Mouse (Mus musculus) heart, postnatal 14 days (tissue): ENCODE measurements at regions not wholly inside any gene's neighbourhood (a gene's known extent, or its start where the extent isn't known, plus 50 kb on each side); places are given as distances from the start of the nearest gene placed in this dataset.
A peak's percentile ranks its signal among the peaks of the same experiment; 100 is the strongest.
"Not testable (repeated sequence)": the region's sequence is repeated elsewhere in the genome, so short reads cannot be mapped to it uniquely, and the experiment has no call there.

Experiments
- DNase-seq, 2 experiments: peaks; one replicate each; pipeline ENCODE4 v3.0.0; 2021 to 2022
- intact Hi-C: fragments of 180-260 bp; cut with DNase I; formaldehyde crosslinking; loops from one replicate; pipeline ENCODE4 v1.15.1; 2025

- intact Hi-C loops = no loop called here
- DNase-seq = no peak
These were observed 256.0 kb downstream of the Etnk1 start for GRCm38 (mm10) chr6:143423026-143423425.

DNA sequence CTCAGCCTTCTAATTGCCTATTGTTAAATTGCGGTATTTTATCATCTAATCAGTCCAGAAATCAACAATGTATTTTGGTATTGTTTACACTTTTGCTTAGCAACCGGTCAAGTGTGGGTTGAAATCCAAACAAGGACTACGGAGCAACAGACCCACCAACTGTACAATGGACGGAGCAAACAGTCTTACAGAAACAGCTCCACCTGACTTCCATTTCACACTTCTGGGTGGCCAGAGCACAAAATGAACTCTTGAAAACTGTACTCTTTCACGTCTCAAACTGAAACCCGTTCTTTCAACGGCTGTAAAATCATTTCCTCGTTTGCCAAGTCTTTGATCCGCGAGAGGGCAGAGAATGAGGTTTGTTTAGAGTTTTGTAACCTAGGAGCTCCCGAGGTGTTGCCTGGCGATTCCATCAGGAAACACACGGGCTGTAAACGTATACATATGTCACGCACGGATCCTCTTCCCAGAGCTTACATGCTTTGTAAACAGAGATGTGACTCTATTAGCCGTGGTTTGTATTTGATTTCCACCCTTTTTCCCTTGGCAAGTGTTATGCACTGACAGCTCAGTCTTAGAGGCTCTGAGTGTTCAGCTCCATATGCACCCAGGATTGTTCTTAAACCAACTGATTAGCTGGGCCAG is 258.3 kb downstream of the Etnk1 start:
- DNase-seq = no peak
- intact Hi-C loops = no loop called here

- no peak for DNase-seq
- intact Hi-C loops = no loop called here
These were observed 265.0 kb downstream of the Etnk1 start for GRCm38 (mm10) chr6:143431896-143432450.

GRCm38 (mm10) chr6:143437367-143438271 is 270.6 kb downstream of the Etnk1 start:
- intact Hi-C loops = no loop called here
- no peak for DNase-seq

DNA sequence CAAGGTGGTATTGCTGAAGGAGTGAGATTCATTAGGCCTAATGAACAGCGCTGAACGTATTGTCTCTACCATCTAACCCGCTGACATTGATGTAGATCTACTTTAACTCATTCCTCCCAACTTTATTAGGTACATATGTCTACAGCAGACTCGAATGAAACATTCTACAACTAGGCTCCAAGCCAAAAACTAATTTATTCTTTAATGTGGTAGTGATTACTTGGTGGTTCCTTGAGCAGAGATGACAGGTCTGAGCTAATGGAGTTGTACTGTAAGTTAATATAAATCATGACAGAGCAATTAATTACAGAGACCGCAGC is 271.2 kb downstream of the Etnk1 start:
- no peak for DNase-seq
- intact Hi-C loops = no loop called here

DNA sequence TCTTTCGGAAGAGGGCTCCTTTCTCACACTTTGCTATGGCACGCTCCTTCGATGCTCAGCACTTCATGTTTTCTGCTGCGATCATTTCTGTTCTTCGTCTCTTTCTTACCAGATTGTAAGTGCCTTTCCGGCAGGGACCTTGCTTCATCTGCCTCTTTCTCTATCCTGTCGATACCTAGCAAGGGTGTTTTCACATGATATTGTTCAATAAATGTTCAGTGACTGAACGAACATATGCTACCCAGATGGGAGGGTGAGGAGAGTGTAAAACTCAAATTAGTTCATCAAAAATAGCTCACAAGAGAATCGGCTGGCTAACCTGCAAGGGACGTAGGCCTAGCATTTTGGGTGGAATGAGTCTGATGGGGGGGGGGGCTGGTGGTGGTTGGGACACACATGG is 272.5 kb downstream of the Etnk1 start:
- intact Hi-C loops = no loop called here
- DNase-seq = no peak

- no peak for DNase-seq
- intact Hi-C loops = no loop called here
These were observed 273.4 kb downstream of the Etnk1 start for GRCm38 (mm10) chr6:143440237-143440950.

- no peak for DNase-seq
- intact Hi-C loops = no loop called here
These were observed 275.3 kb downstream of the Etnk1 start for GRCm38 (mm10) chr6:143442361-143442760.

GRCm38 (mm10) chr6:143443446-143443845 is 276.4 kb downstream of the Etnk1 start:
- intact Hi-C loops = no loop called here
- no peak for DNase-seq

GRCm38 (mm10) chr6:143444782-143445181 is 277.8 kb downstream of the Etnk1 start:
- DNase-seq = no peak
- intact Hi-C loops = no loop called here

- intact Hi-C loops = no loop called here
- DNase-seq = no peak
These were observed 279.0 kb downstream of the Etnk1 start for GRCm38 (mm10) chr6:143445834-143446552.

- DNase-seq = no peak
- intact Hi-C loops = no loop called here
These were observed 280.0 kb downstream of the Etnk1 start for GRCm38 (mm10) chr6:143447060-143447459.

DNA sequence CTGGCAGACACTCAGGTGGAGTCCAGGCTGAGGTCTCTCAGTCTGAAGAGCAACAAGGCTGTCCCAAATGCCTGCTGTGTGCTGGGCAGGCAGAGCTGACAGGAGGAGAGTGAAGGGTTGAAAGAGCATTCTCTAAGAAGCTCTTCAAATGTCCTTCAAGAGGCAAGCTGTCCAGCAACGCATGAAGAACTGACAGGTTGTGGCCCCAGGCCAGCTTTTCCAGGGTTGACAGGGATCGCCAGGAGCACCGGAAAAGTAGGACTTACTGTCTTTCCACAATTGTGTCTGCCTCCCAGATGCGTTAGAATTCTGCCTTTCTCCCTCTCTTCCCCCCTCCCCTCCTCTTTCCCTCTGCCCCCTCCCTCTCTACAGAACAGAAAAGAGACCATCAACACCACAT is 282.1 kb downstream of the Etnk1 start:
- intact Hi-C loops = no loop called here
- no peak for DNase-seq

DNA sequence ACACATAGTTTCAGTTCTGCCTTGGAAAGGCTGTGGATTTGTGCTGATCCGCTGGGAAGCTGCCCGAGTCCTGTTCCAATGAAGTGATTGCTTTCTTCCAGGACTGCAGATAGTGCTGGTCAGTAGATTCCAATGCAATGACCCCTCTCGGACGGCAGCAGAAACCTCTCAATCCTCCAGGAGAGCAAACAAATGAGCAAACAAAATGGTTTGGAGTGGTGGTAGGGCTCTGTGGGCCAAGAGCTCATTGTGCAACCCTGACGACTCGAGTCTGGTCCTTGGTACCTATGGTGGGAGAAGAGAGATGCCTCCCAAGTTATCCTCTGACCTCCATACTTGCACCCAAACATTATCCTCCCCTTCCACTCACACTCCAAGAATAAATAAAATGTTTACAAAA is 284.8 kb downstream of the Etnk1 start:
- intact Hi-C loops = no loop called here
- DNase-seq = peak in 1 of 2 experiments; percentile 3

GRCm38 (mm10) chr6:143454695-143455218 is 287.7 kb downstream of the Etnk1 start:
- no peak for DNase-seq
- intact Hi-C loops = no loop called here

DNA sequence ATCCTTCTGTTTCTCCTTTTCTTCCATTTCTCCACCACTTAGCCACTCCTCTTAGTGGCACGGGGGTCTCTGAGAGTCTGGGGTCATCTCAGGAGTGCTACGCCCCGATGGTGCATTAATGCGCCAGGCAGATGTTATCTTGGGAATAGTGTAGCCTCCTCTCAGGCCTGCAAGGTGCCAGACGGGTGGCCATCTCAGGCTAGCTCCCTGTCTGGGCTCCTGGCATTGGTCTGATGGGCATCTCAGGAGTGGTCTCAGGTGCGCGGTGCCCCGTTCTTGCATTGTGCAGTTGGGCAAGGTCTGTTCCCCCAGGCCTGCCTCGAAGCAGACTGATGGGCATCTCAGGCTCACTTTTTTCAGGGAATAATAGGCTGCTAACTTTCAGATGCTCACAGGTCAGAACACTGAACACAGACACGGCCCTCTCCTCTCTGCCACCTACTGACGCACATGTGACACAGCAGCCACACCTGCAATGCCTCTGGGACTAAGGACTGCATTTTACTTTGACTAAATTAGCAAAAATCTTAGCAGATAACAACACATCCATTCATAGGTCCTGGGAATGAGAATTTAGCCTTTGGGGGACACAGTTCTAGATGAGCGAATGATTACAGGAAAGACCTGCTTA is 298.0 kb downstream of the Etnk1 start:
- peak in 1 of 2 experiments; percentile 5 for DNase-seq
- intact Hi-C loops = loop anchor here (5.0 kb wide), 1 partner anchor 243 kb away; no protein-coding TSS in a partner anchor

DNA sequence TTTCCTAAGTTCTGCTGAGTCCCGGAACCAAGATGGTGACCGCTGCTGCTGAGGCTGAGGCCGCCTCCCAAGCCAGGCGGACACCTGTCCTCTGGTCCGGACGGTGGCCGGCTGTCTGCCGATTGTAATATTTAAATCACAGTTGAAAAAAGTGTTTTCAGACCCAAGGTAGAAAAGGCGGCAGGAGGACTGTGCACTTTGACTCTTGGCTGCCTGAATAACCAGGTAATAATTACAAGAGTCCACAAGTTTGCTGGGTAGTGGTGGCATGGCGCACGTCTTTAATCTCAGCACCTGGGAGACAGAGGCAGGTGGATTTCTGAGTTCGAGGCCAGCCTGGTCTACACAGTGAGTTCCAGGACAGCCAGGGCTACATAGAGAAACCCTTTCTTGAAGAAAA is 305.7 kb downstream of the Etnk1 start:
- intact Hi-C loops, DNase-seq: not testable (repeated sequence)

DNA sequence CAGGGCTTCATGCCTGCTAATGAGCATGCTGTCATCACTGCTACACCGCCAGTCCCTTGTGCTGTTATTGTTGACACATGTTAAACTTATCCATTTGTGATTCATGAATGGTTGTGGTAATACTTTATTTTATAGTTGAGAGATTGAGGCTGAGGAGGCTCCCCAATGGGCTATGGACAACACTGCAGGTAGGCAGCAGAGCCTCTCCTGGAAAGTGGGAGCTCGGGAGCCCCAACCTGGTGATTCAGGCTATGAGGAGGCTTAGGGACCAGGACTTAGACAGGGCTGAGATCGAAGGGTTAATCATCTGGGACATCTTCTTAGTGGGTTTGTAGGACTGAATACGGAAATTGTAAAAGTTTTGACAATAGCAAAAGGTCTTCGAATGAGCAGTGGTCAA is 307.4 kb downstream of the Etnk1 start:
- intact Hi-C loops = no loop called here

DNA sequence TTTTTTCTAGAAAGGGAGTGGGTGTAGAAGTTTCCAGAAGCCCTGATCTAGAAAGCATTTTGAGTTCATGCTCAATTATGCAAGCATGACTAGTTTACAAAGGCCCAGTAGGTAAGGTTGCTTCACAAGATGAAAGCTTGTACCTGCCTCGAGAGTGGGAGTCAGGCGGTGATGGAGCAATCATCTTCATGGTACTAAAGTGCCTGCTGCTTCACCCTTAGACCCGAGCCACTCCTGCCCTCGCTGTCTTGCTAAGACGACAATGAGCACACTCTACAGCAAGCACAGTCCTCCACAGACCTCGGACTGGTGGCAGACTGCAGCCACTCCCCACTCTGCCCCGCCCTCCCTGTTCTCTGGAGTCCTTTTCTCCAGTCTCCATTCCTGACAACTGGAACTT is 308.3 kb downstream of the Etnk1 start:
- intact Hi-C loops = no loop called here
- no peak for DNase-seq

More for the DNA sequence above, 307.4 kb downstream of the Etnk1 start:
- DNase-seq = no peak

DNA sequence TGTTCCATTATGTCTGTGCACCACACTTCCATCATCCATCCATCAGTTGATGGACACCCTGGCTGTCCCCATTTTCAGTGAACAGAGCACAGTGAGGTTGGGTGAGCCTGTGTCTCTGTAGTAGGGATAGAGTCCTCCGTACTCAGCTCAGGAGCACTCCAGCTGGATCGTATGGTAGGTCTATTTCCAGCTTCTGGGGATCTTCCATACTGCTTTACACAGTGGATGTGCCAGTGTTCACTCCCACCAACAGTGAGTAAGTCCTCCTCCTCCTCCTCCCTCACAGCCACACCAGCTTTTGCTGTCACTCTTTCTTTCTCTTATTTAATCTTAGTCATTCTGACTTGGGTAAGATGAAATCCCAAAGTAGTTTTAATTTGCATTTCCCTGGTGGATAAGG is 310.4 kb downstream of the Etnk1 start:
- intact Hi-C loops = no loop called here
- DNase-seq = no peak
